Comparison of ENCODE assay signal across 7 mouse cellular contexts in genomic region chr3:152151725-152152482, GRCm38 (mm10). TPM values are rescaled to one million over a fixed set of nuclear protein-coding genes. Genes with fewer than 3 reads are reported as not detected.
DNase-seq lines count a peak whose midpoint lies in the region; ATAC-seq and TF ChIP-seq lines count a peak whose summit lies in the region.

No protein-coding gene starts in this region.

- H3K4me3 ChIP-seq in MEL (ENCODE audit: control insufficient read depth in 1 of 2, insufficient read depth in 1 of 2, low read depth in 2 of 2, low read length in 2 of 2) = peak overlapping the region; percentile 75 to 93
- H3K4me3 ChIP-seq in hindbrain, embryonic 12.5 days = no peak overlapping the region
- 0 out of 2 replicates have a peak overlapping the region, but pooled peaks have one; percentile 5 for H3K4me3 ChIP-seq in stomach, embryonic 15.5 days (replicated peaks)

- H3K4me2 ChIP-seq in hindbrain, embryonic 12.5 days (replicated peaks) = peak overlapping the region; percentile 38
- H3K4me2 ChIP-seq in stomach, embryonic 15.5 days = peak overlapping the region; percentile 35

- peak overlapping the region; percentile 54 for H3K9ac ChIP-seq in MEL (ENCODE audit: control insufficient read depth, low read depth, low read length, poor library complexity, severe bottlenecking)
- H3K9ac ChIP-seq in hindbrain, embryonic 12.5 days = 0 out of 2 replicates have a peak overlapping the region, but pooled peaks have one; percentile 18
- no peak overlapping the region for H3K9ac ChIP-seq in stomach, embryonic 15.5 days

- no peak for TF ChIP-seq EP300 in MEL (IDR thresholded peaks at IDR 0.05; ENCODE audit: low read depth in 1 of 2, low read length in 2 of 2)

- 60% methylated on average over 29 of the region's 29 CpGs for WGBS in hindbrain, embryonic 12.5 days
- WGBS in stomach, embryonic 15.5 days = 50% methylated on average over 28 of the region's 29 CpGs

- peaks cover 0 to 4% of the 10 kb centered on the region in 2 experiments; a peak in 2 of 4 replicates for H3K36me3 ChIP-seq in MEL (ENCODE audit: control insufficient read depth in 1 of 2, insufficient read depth in 2 of 2, low read length in 2 of 2)
- no peaks in the 10 kb centered on the region for H3K36me3 ChIP-seq in hindbrain, embryonic 12.5 days
- H3K36me3 ChIP-seq in stomach, embryonic 15.5 days = no peaks in the 10 kb centered on the region

- no peak; the same call in 1 of the 2 replicates for ATAC-seq in hindbrain, embryonic 12.5 days (ENCODE audit: low FRiP score)
- peak; percentile 44 for ATAC-seq in stomach, embryonic 15.5 days (ENCODE audit: insufficient read depth, low FRiP score, low read depth)

- H3K79me2 ChIP-seq in MEL (ENCODE audit: control insufficient read depth, insufficient read depth, low read length, poor library complexity) = no peaks in the 10 kb centered on the region

- H3K4me1 ChIP-seq in MEL (ENCODE audit: control insufficient read depth in 1 of 2, insufficient read depth in 2 of 2, low read length in 2 of 2) = peaks cover 0 to 21% of the 10 kb centered on the region in 2 experiments; a peak in 2 of 4 replicates
- peaks cover 3% of the 10 kb centered on the region; the same call in 1 of the 2 replicates for H3K4me1 ChIP-seq in hindbrain, embryonic 12.5 days
- H3K4me1 ChIP-seq in stomach, embryonic 15.5 days = no peaks in the 10 kb centered on the region

- H3K27ac ChIP-seq in MEL (ENCODE audit: control insufficient read depth, low read depth, low read length) = no peak overlapping the region
- H3K27ac ChIP-seq in hindbrain, embryonic 12.5 days = no peak overlapping the region
- H3K27ac ChIP-seq in stomach, embryonic 15.5 days = no peak overlapping the region

- no peak for TF ChIP-seq POLR2A in MEL (IDR thresholded peaks at IDR 0.05; ENCODE audit: control insufficient read depth in 1 of 2, insufficient read depth in 1 of 2, low read depth in 1 of 2, low read length in 2 of 2, poor library complexity in 1 of 2)

- TF ChIP-seq RAD21 in MEL (IDR thresholded peaks at IDR 0.05; ENCODE audit: low read depth, low read length) = no peak

- H3K27me3 ChIP-seq in MEL (ENCODE audit: control insufficient read depth in 1 of 2, insufficient read depth in 2 of 2, low read length in 2 of 2) = no peaks in the 10 kb centered on the region
- H3K27me3 ChIP-seq in hindbrain, embryonic 12.5 days = 0 out of 2 replicates have a peak, but pooled peaks cover 1% of the 10 kb centered on the region
- H3K27me3 ChIP-seq in stomach, embryonic 15.5 days (replicated peaks) = no peaks in the 10 kb centered on the region

- TF ChIP-seq CTCF in MEL (IDR thresholded peaks at IDR 0.05 in 2 of 3, conservative IDR thresholded peaks at IDR 0.05 in 1 of 3; ENCODE audit: control insufficient read depth in 1 of 3, insufficient read depth in 1 of 3, low read depth in 2 of 3, low read length in 3 of 3, poor library complexity in 1 of 3, severe bottlenecking in 1 of 3) = no peak

- no peaks in the 10 kb centered on the region for H3K9me3 ChIP-seq in MEL (replicated peaks; ENCODE audit: insufficient read depth, low read length)
- no peaks in the 10 kb centered on the region for H3K9me3 ChIP-seq in hindbrain, embryonic 12.5 days (replicated peaks)
- H3K9me3 ChIP-seq in stomach, embryonic 15.5 days = no peaks in the 10 kb centered on the region

- peak; percentile 24 for DNase-seq in A20 (ENCODE audit: low read depth, low spot score)
- DNase-seq in MEL (ENCODE audit: low read depth, low spot score) = peak; percentile 67
- peak; percentile 45 for DNase-seq in liver
- no peak for DNase-seq in right cerebral cortex, postnatal 10 days (ENCODE audit: low spot score in 2 of 2)
- no peak for DNase-seq in ovary, postnatal 10 days (ENCODE audit: low spot score)

TF ChIP-seq in MEL, 35 proteins besides CTCF, POLR2A, EP300 and RAD21:
- no peak for TF ChIP-seq TBP (IDR thresholded peaks at IDR 0.05; ENCODE audit: low read depth, low read length)
- no peak for TF ChIP-seq MEF2A (IDR thresholded peaks at IDR 0.05; ENCODE audit: extremely low read depth, insufficient replicate concordance, low read depth, low read length, poor library complexity, severe bottlenecking)
- no peak for TF ChIP-seq BHLHE40 (IDR thresholded peaks at IDR 0.05; ENCODE audit: borderline replicate concordance, low read depth, low read length)
- no peak for TF ChIP-seq E2F4 (IDR thresholded peaks at IDR 0.05; ENCODE audit: borderline replicate concordance, low read depth, low read length)

RNA-seq across cellular contexts. Expression of gene Gipc2, which starts 14.1 kb away (rescaled TPM):
- 0.27 and 0.62 TPM in 2 replicates for total RNA-seq in MEL (2012; rRNA removed)
- polyA plus RNA-seq in MEL (2012; ENCODE audit: insufficient read depth in 1 of 2, insufficient read length in 2 of 2, low read depth in 1 of 2, low replicate concordance in 2 of 2, missing spikeins in 1 of 2) = under 1 TPM in 1 of 2 experiments, not detected in 1; 0.78 TPM
- 2.6 and 3.3 TPM in 2 replicates for polyA plus RNA-seq in hindbrain, embryonic 12.5 days (2016; fragmentation: Nextera tagmentation; extraction: Ambion mirVana)
- 57.5 and 78.6 TPM in 2 replicates for polyA plus RNA-seq in stomach, embryonic 15.5 days (2015; fragmentation: Nextera tagmentation; extraction: Ambion mirVana)

RNA-seq across cellular contexts. Expression of gene Dnajb4, which starts 58.2 kb away (rescaled TPM):
- 13.3 and 14.6 TPM in 2 replicates for total RNA-seq in MEL (2012; rRNA removed)
- polyA plus RNA-seq in MEL (2012; ENCODE audit: insufficient read depth in 1 of 2, insufficient read length in 2 of 2, low read depth in 1 of 2, low replicate concordance in 2 of 2, missing spikeins in 1 of 2) = 10 to 100 TPM in 1 of 2 experiments, not detected in 1; 10.7 TPM
- 32.3 and 32.9 TPM in 2 replicates for polyA plus RNA-seq in hindbrain, embryonic 12.5 days (2016; fragmentation: Nextera tagmentation; extraction: Ambion mirVana)
- 30.9 and 34.9 TPM in 2 replicates for polyA plus RNA-seq in stomach, embryonic 15.5 days (2015; fragmentation: Nextera tagmentation; extraction: Ambion mirVana)

RNA-seq across cellular contexts. Expression of gene Fubp1, which starts 58.3 kb away (rescaled TPM):
- 202 and 251 TPM in 2 replicates for total RNA-seq in MEL (2012; rRNA removed)
- 100 to 1,000 TPM in 1 of 2 experiments, not detected in 1; 196 TPM for polyA plus RNA-seq in MEL (2012; ENCODE audit: insufficient read depth in 1 of 2, insufficient read length in 2 of 2, low read depth in 1 of 2, low replicate concordance in 2 of 2, missing spikeins in 1 of 2)
- 359 and 362 TPM in 2 replicates for polyA plus RNA-seq in hindbrain, embryonic 12.5 days (2016; fragmentation: Nextera tagmentation; extraction: Ambion mirVana)
- 191 and 208 TPM in 2 replicates for polyA plus RNA-seq in stomach, embryonic 15.5 days (2015; fragmentation: Nextera tagmentation; extraction: Ambion mirVana)

Comparison
In these comparisons a context has a peak if more than half of its experiments do, and no peak if none do; other contexts are left out.
1. DNase-seq: peak in A20 (single experiment), MEL (single experiment) and liver (single experiment); none in right cerebral cortex, postnatal 10 days (0 of 2) and ovary, postnatal 10 days (single experiment).
2. RNA of gene Gipc2, which starts 14.1 kb away (polyA plus RNA-seq): 57.5 to 78.6 TPM in stomach, embryonic 15.5 days; 2.6 to 3.3 TPM in hindbrain, embryonic 12.5 days and 0.78 TPM in MEL; every median in the first group is over 10 times any median in the second.